Mouse (Mus musculus): ENCODE data around the gene Oas1f. TPM values are rescaled to one million over a fixed set of nuclear protein-coding genes. Genes with fewer than 3 reads are reported as not detected.
"Not testable (repeated sequence)": the region's sequence is repeated elsewhere in the genome, so short reads cannot be mapped to it uniquely, and the experiment has no call there.

Gene Oas1f
- polyA plus RNA-seq, 1 experiment from 2014 or later, result not detected

- no peak overlapping the region for H3K4me2 ChIP-seq (replicated peaks)
- ATAC-seq (ENCODE audit: low FRiP score) (no peak), DNase-seq (ENCODE audit: low spot score) (no peak)
- H3K9ac ChIP-seq, result no peak overlapping the region
- H3K4me3 ChIP-seq (replicated peaks; ENCODE audit: low read length), result no peak overlapping the region
- no peaks in the 10 kb centered on the region for H3K9me3 ChIP-seq (ENCODE audit: control insufficient read depth, low read length)
- H3K36me3 ChIP-seq (replicated peaks; ENCODE audit: control insufficient read depth, insufficient read depth), result no peaks in the 10 kb centered on the region
- H3K27ac ChIP-seq, result no peak overlapping the region
- H3K4me1 ChIP-seq (replicated peaks; ENCODE audit: control insufficient read depth, insufficient read depth, low read length), result no peaks in the 10 kb centered on the region
- WGBS, result 82% methylated on average over 7 of the region's 7 CpGs
- no peaks in the 10 kb centered on the region for H3K27me3 ChIP-seq (ENCODE audit: control insufficient read depth, insufficient read depth, low read length)
Observed at GRCm38 (mm10) chr5:120869436-120870015, 22.4 kb downstream of the Oas1f start.

- Histone ChIP-seq H3K27ac (no peak overlapping the region), H3K4me1 (replicated peaks; ENCODE audit: control insufficient read depth, insufficient read depth, low read length) (no peaks in the 10 kb centered on the region), H3K9ac (no peak overlapping the region), H3K4me2 (replicated peaks) (no peak overlapping the region), H3K27me3 (ENCODE audit: control insufficient read depth, insufficient read depth, low read length) (no peaks in the 10 kb centered on the region), H3K36me3 (replicated peaks; ENCODE audit: control insufficient read depth, insufficient read depth) (no peaks in the 10 kb centered on the region), H3K4me3 (replicated peaks; ENCODE audit: low read length) (no peak overlapping the region), H3K9me3 (ENCODE audit: control insufficient read depth, low read length) (no peaks in the 10 kb centered on the region)
- 54% methylated on average over 3 of the region's 3 CpGs for WGBS
- no peak for ATAC-seq (ENCODE audit: low FRiP score)
- no peak for DNase-seq (ENCODE audit: low spot score)
Observed at GRCm38 (mm10) chr5:120870081-120870480, 22.9 kb downstream of the Oas1f start.

- no peak for DNase-seq (ENCODE audit: low spot score)
Observed at GRCm38 (mm10) chr5:120870782-120871181, 23.6 kb downstream of the Oas1f start.

GRCm38 (mm10) chr5:120871469-120871868 is 24.3 kb downstream of the Oas1f start:
- WGBS, result 60% methylated on average over 2 of the region's 2 CpGs
- H3K27ac ChIP-seq, result no peak overlapping the region
- no peaks in the 10 kb centered on the region for H3K9me3 ChIP-seq (ENCODE audit: control insufficient read depth, low read length)
- no peaks in the 10 kb centered on the region for H3K36me3 ChIP-seq (replicated peaks; ENCODE audit: control insufficient read depth, insufficient read depth)
- no peak overlapping the region for H3K9ac ChIP-seq
- H3K4me2 ChIP-seq (replicated peaks), result no peak overlapping the region
- no peak overlapping the region for H3K4me3 ChIP-seq (replicated peaks; ENCODE audit: low read length)
- DNase-seq (ENCODE audit: low spot score) (no peak), ATAC-seq (ENCODE audit: low FRiP score) (no peak)
- H3K27me3 ChIP-seq (ENCODE audit: control insufficient read depth, insufficient read depth, low read length), result no peaks in the 10 kb centered on the region
- no peaks in the 10 kb centered on the region for H3K4me1 ChIP-seq (replicated peaks; ENCODE audit: control insufficient read depth, insufficient read depth, low read length)

More at GRCm38 (mm10) chr5:120870782-120871181, 23.6 kb downstream of the Oas1f start:
- 86% methylated on average over 7 of the region's 7 CpGs for WGBS
- no peak overlapping the region for H3K4me2 ChIP-seq (replicated peaks)
- H3K27me3 ChIP-seq (ENCODE audit: control insufficient read depth, insufficient read depth, low read length), result no peaks in the 10 kb centered on the region
- no peaks in the 10 kb centered on the region for H3K36me3 ChIP-seq (replicated peaks; ENCODE audit: control insufficient read depth, insufficient read depth)
- ATAC-seq (ENCODE audit: low FRiP score), result no peak
- no peaks in the 10 kb centered on the region for H3K4me1 ChIP-seq (replicated peaks; ENCODE audit: control insufficient read depth, insufficient read depth, low read length)
- no peak overlapping the region for H3K9ac ChIP-seq
- no peaks in the 10 kb centered on the region for H3K9me3 ChIP-seq (ENCODE audit: control insufficient read depth, low read length)
- no peak overlapping the region for H3K27ac ChIP-seq
- H3K4me3 ChIP-seq (replicated peaks; ENCODE audit: low read length), result no peak overlapping the region

GRCm38 (mm10) chr5:120876839-120877238 is 29.7 kb downstream of the Oas1f start:
- not testable (repeated sequence) for H3K9ac ChIP-seq; DNase-seq (ENCODE audit: low spot score); H3K36me3 ChIP-seq (replicated peaks; ENCODE audit: control insufficient read depth, insufficient read depth); H3K9me3 ChIP-seq (ENCODE audit: control insufficient read depth, low read length); H3K4me2 ChIP-seq (replicated peaks); ATAC-seq (ENCODE audit: low FRiP score); H3K27ac ChIP-seq; H3K4me3 ChIP-seq (replicated peaks; ENCODE audit: low read length); H3K27me3 ChIP-seq (ENCODE audit: control insufficient read depth, insufficient read depth, low read length); H3K4me1 ChIP-seq (replicated peaks; ENCODE audit: control insufficient read depth, insufficient read depth, low read length)
- WGBS, result 61% methylated on average over 2 of the region's 3 CpGs

- 79% methylated on average over 2 of the region's 2 CpGs for WGBS
- H3K36me3 ChIP-seq (replicated peaks; ENCODE audit: control insufficient read depth, insufficient read depth); H3K27me3 ChIP-seq (ENCODE audit: control insufficient read depth, insufficient read depth, low read length); H3K4me1 ChIP-seq (replicated peaks; ENCODE audit: control insufficient read depth, insufficient read depth, low read length); H3K27ac ChIP-seq; ATAC-seq (ENCODE audit: low FRiP score); H3K9me3 ChIP-seq (ENCODE audit: control insufficient read depth, low read length); H3K4me2 ChIP-seq (replicated peaks); H3K9ac ChIP-seq; DNase-seq (ENCODE audit: low spot score); H3K4me3 ChIP-seq (replicated peaks; ENCODE audit: low read length): not testable (repeated sequence)
Observed at GRCm38 (mm10) chr5:120877407-120877806, 30.2 kb downstream of the Oas1f start.

- 68% methylated on average over 2 of the region's 2 CpGs for WGBS
- not testable (repeated sequence) for H3K27me3 ChIP-seq (ENCODE audit: control insufficient read depth, insufficient read depth, low read length); H3K4me1 ChIP-seq (replicated peaks; ENCODE audit: control insufficient read depth, insufficient read depth, low read length); H3K36me3 ChIP-seq (replicated peaks; ENCODE audit: control insufficient read depth, insufficient read depth); H3K9me3 ChIP-seq (ENCODE audit: control insufficient read depth, low read length); H3K27ac ChIP-seq; DNase-seq (ENCODE audit: low spot score); H3K4me2 ChIP-seq (replicated peaks); H3K9ac ChIP-seq; H3K4me3 ChIP-seq (replicated peaks; ENCODE audit: low read length); ATAC-seq (ENCODE audit: low FRiP score)
Observed at GRCm38 (mm10) chr5:120878803-120879202, 31.6 kb downstream of the Oas1f start.

- DNase-seq (ENCODE audit: low spot score); H3K27ac ChIP-seq; H3K4me3 ChIP-seq (replicated peaks; ENCODE audit: low read length); H3K36me3 ChIP-seq (replicated peaks; ENCODE audit: control insufficient read depth, insufficient read depth); H3K9me3 ChIP-seq (ENCODE audit: control insufficient read depth, low read length); H3K4me2 ChIP-seq (replicated peaks); H3K4me1 ChIP-seq (replicated peaks; ENCODE audit: control insufficient read depth, insufficient read depth, low read length); H3K27me3 ChIP-seq (ENCODE audit: control insufficient read depth, insufficient read depth, low read length); H3K9ac ChIP-seq; ATAC-seq (ENCODE audit: low FRiP score): not testable (repeated sequence)
- WGBS, result 98% methylated on average over 6 of the region's 6 CpGs
Observed at GRCm38 (mm10) chr5:120881681-120882080, 34.5 kb downstream of the Oas1f start.

GRCm38 (mm10) chr5:120887413-120887812 is 40.2 kb downstream of the Oas1f start, which contains the start of gene Oas1g:
TSS of gene Oas1g (minus strand) at chr5:120887613.
- not testable (repeated sequence) for H3K27ac ChIP-seq; H3K9me3 ChIP-seq (ENCODE audit: control insufficient read depth, low read length); H3K4me2 ChIP-seq (replicated peaks); H3K27me3 ChIP-seq (ENCODE audit: control insufficient read depth, insufficient read depth, low read length); H3K4me3 ChIP-seq (replicated peaks; ENCODE audit: low read length); H3K4me1 ChIP-seq (replicated peaks; ENCODE audit: control insufficient read depth, insufficient read depth, low read length); ATAC-seq (ENCODE audit: low FRiP score); DNase-seq (ENCODE audit: low spot score); H3K9ac ChIP-seq; H3K36me3 ChIP-seq (replicated peaks; ENCODE audit: control insufficient read depth, insufficient read depth)
- 37% methylated on average over 6 of the region's 9 CpGs for WGBS

GRCm38 (mm10) chr5:120887831-120888230 is 40.7 kb downstream of the Oas1f start:
- H3K9me3 ChIP-seq (ENCODE audit: control insufficient read depth, low read length), result no peaks in the 10 kb centered on the region
- H3K4me3 ChIP-seq (replicated peaks; ENCODE audit: low read length), result no peak overlapping the region
- ATAC-seq (ENCODE audit: low FRiP score) (no peak), DNase-seq (ENCODE audit: low spot score) (no peak)
- H3K36me3 ChIP-seq (replicated peaks; ENCODE audit: control insufficient read depth, insufficient read depth), result no peaks in the 10 kb centered on the region
- no peak overlapping the region for H3K27ac ChIP-seq
- H3K4me2 ChIP-seq (replicated peaks), result no peak overlapping the region
- H3K27me3 ChIP-seq (ENCODE audit: control insufficient read depth, insufficient read depth, low read length), result no peaks in the 10 kb centered on the region
- no peak overlapping the region for H3K9ac ChIP-seq
- H3K4me1 ChIP-seq (replicated peaks; ENCODE audit: control insufficient read depth, insufficient read depth, low read length), result no peaks in the 10 kb centered on the region
- 65% methylated on average over 6 of the region's 6 CpGs for WGBS

Data from hindbrain, embryonic 14.5 days (tissue).